Mouse (Mus musculus) intestine, embryonic 16.5 days (tissue): ENCODE data around the gene Cd47. TPM values are rescaled to one million over a fixed set of nuclear protein-coding genes. Genes with fewer than 3 reads are reported as not detected.

Source experiments
- ATAC-seq: fragments of 200-750 bp; cut with Nextera tagmentation; 2 replicates; pipeline ENCODE4 v1.8.0; 2017; ENCODE audit warnings: moderate TSS enrichment, moderate library complexity
- H3K27ac ChIP-seq: fragments of 300-500 bp; sonication (generic); 2 replicates; pipeline ENCODE4 v1.5.1; 2014; ENCODE audit warnings: mild to moderate bottlenecking, low read length
- H3K27me3 ChIP-seq: fragments of 300-500 bp; sonication (generic); replicated peaks from 2 replicates; pipeline ENCODE4 v1.6.1; 2014; ENCODE audit warnings: low read length, control low read depth, mixed read lengths; ENCODE audit not compliant: control insufficient read depth, insufficient read depth
- H3K36me3 ChIP-seq: fragments of 300-500 bp; sonication (generic); 2 replicates; pipeline ENCODE4 v1.6.1; 2014; ENCODE audit warnings: low read length, control low read depth; ENCODE audit not compliant: control insufficient read depth, insufficient read depth
- H3K4me1 ChIP-seq: fragments of 300-500 bp; sonication (generic); 2 replicates; pipeline ENCODE4 v1.6.1; 2014; ENCODE audit warnings: low read length, control low read depth, mixed read lengths; ENCODE audit not compliant: control insufficient read depth, insufficient read depth
- H3K4me2 ChIP-seq: fragments of 300-500 bp; sonication (generic); 2 replicates; pipeline ENCODE4 v1.6.1; 2014; ENCODE audit warnings: low read depth, low read length, control low read depth
- H3K4me3 ChIP-seq: fragments of 300-500 bp; sonication (generic); 2 replicates; pipeline ENCODE4 v1.5.1; 2014; ENCODE audit warnings: mild to moderate bottlenecking, low read length
- H3K9ac ChIP-seq: fragments of 300-500 bp; sonication (generic); 2 replicates; pipeline ENCODE4 v1.6.1; 2014; ENCODE audit warnings: low read depth, low read length
- H3K9me3 ChIP-seq: fragments of 300-500 bp; sonication (generic); 2 replicates; pipeline ENCODE4 v1.6.1; 2016; ENCODE audit warnings: low read length, control low read depth; ENCODE audit not compliant: control insufficient read depth
- WGBS: fragments of 180-500 bp; shearing (Covaris S2); extraction: QIAGEN DNeasy Blood & Tissue Kit; methylation state at CpG from one replicate; pipeline ENCODE4 v1.1.7; 2014; 5-methylcytosine and 5-hydroxymethylcytosine counted together
- polyA plus RNA-seq: library from polyadenylated mRNA; unstranded; fragments of >200 nt; fragmentation: Nextera tagmentation; extraction: Ambion mirVana; gene quantifications from 2 replicates; pipeline ENCODE4 v1.2.1, GENCODE M21; 2015

The Cd47 gene
- polyA plus RNA-seq, 1 experiment from 2014 or later = 80.3 TPM

- Histone ChIP-seq H3K4me2 (no peak overlapping the region), H3K9ac (no peak overlapping the region), H3K4me3 (no peak overlapping the region), H3K36me3 (no peaks in the 10 kb centered on the region), H3K27me3 (no peaks in the 10 kb centered on the region), H3K9me3 (no peaks in the 10 kb centered on the region), H3K4me1 (peaks cover 3% of the 10 kb centered on the region; the same call in 1 of the 2 replicates), H3K27ac (no peak overlapping the region)
- 71% methylated on average over 5 of the region's 5 CpGs for whole genome bisulfite sequencing
- ATAC-seq = no peak
Measured at GRCm38 (mm10) chr16:49800996-49801395, 663 bp downstream of the Cd47 start.

- Histone ChIP-seq H3K4me3 (no peak overlapping the region), H3K4me1 (peaks cover 3% of the 10 kb centered on the region; the same call in 1 of the 2 replicates), H3K27me3 (no peaks in the 10 kb centered on the region), H3K36me3 (no peaks in the 10 kb centered on the region), H3K9ac (no peak overlapping the region), H3K9me3 (no peaks in the 10 kb centered on the region), H3K4me2 (no peak overlapping the region), H3K27ac (no peak overlapping the region)
- ATAC-seq = no peak
- 53% methylated on average over 5 of the region's 5 CpGs for WGBS
Measured at GRCm38 (mm10) chr16:49801399-49801798, 1.1 kb downstream of the Cd47 start.

- Histone ChIP-seq H3K4me1 (peaks cover 3% of the 10 kb centered on the region; the same call in 1 of the 2 replicates), H3K4me2 (no peak overlapping the region), H3K4me3 (no peak overlapping the region), H3K36me3 (no peaks in the 10 kb centered on the region), H3K27me3 (no peaks in the 10 kb centered on the region), H3K27ac (no peak overlapping the region), H3K9ac (no peak overlapping the region), H3K9me3 (no peaks in the 10 kb centered on the region)
- 76% methylated on average over 2 of the region's 2 CpGs for WGBS
- no peak for ATAC-seq
Measured at GRCm38 (mm10) chr16:49802993-49803392, 2.7 kb downstream of the Cd47 start.

- no peak overlapping the region for H3K27ac ChIP-seq
- 10% methylated on average over 12 of the region's 12 CpGs for WGBS
- H3K4me2 ChIP-seq = peak overlapping the region; percentile 63
- 0 out of 2 replicates have a peak, but pooled peaks have one; percentile 30 for ATAC-seq
- H3K9me3 ChIP-seq = no peaks in the 10 kb centered on the region
- peak overlapping the region; percentile 36; the same call in 1 of the 2 replicates for H3K9ac ChIP-seq
- no peaks in the 10 kb centered on the region for H3K36me3 ChIP-seq
- H3K4me1 ChIP-seq = peaks cover 3% of the 10 kb centered on the region; the same call in 1 of the 2 replicates
- H3K4me3 ChIP-seq = peak overlapping the region; percentile 37
- no peaks in the 10 kb centered on the region for H3K27me3 ChIP-seq
Measured at GRCm38 (mm10) chr16:49803932-49804461, 3.7 kb downstream of the Cd47 start.

- Histone ChIP-seq H3K4me3 (no peak overlapping the region), H3K4me2 (no peak overlapping the region), H3K9ac (no peak overlapping the region), H3K4me1 (peaks cover 3% of the 10 kb centered on the region; the same call in 1 of the 2 replicates), H3K9me3 (no peaks in the 10 kb centered on the region), H3K27ac (no peak overlapping the region), H3K36me3 (no peaks in the 10 kb centered on the region), H3K27me3 (no peaks in the 10 kb centered on the region)
- no peak for ATAC-seq
- 87% methylated on average over 10 of the region's 10 CpGs for WGBS
Measured at GRCm38 (mm10) chr16:49806920-49807319, 6.6 kb downstream of the Cd47 start.

- H3K4me3 ChIP-seq = no peak overlapping the region
- H3K27me3 ChIP-seq = no peaks in the 10 kb centered on the region
- no peaks in the 10 kb centered on the region for H3K36me3 ChIP-seq
- H3K4me2 ChIP-seq = no peak overlapping the region
- no peak overlapping the region for H3K9ac ChIP-seq
- WGBS = 68% methylated on average over 7 of the region's 7 CpGs
- no peak for ATAC-seq
- no peak overlapping the region for H3K27ac ChIP-seq
- H3K4me1 ChIP-seq = peaks cover 3% of the 10 kb centered on the region; the same call in 1 of the 2 replicates
- no peaks in the 10 kb centered on the region for H3K9me3 ChIP-seq
Measured at GRCm38 (mm10) chr16:49807419-49807841, 7.1 kb downstream of the Cd47 start.

- WGBS = 68% methylated on average over 18 of the region's 18 CpGs
- Histone ChIP-seq H3K27me3 (no peaks in the 10 kb centered on the region), H3K36me3 (no peaks in the 10 kb centered on the region), H3K4me3 (no peak overlapping the region), H3K4me2 (no peak overlapping the region), H3K27ac (no peak overlapping the region), H3K4me1 (peaks cover 3% of the 10 kb centered on the region; the same call in 1 of the 2 replicates), H3K9ac (no peak overlapping the region), H3K9me3 (no peaks in the 10 kb centered on the region)
- ATAC-seq = no peak
Measured at GRCm38 (mm10) chr16:49807862-49808430, 7.6 kb downstream of the Cd47 start.

- no peak for ATAC-seq
- no peaks in the 10 kb centered on the region for H3K36me3 ChIP-seq
- H3K27ac ChIP-seq = no peak overlapping the region
- WGBS = 69% methylated on average over 2 of the region's 2 CpGs
- H3K4me3 ChIP-seq = no peak overlapping the region
- H3K4me1 ChIP-seq = no peaks in the 10 kb centered on the region
- no peak overlapping the region for H3K4me2 ChIP-seq
- no peaks in the 10 kb centered on the region for H3K9me3 ChIP-seq
- no peak overlapping the region for H3K9ac ChIP-seq
- no peaks in the 10 kb centered on the region for H3K27me3 ChIP-seq
Measured at GRCm38 (mm10) chr16:49811897-49812296, 11.6 kb downstream of the Cd47 start.

- H3K9ac ChIP-seq = no peak overlapping the region
- 74% methylated on average over 10 of the region's 10 CpGs for WGBS
- ATAC-seq = no peak
- no peaks in the 10 kb centered on the region for H3K9me3 ChIP-seq
- H3K27ac ChIP-seq = no peak overlapping the region
- no peaks in the 10 kb centered on the region for H3K4me1 ChIP-seq
- no peak overlapping the region for H3K4me2 ChIP-seq
- H3K27me3 ChIP-seq = no peaks in the 10 kb centered on the region
- H3K4me3 ChIP-seq = no peak overlapping the region
- no peaks in the 10 kb centered on the region for H3K36me3 ChIP-seq
Measured at GRCm38 (mm10) chr16:49812821-49813616, 12.7 kb downstream of the Cd47 start.
